7 mouse cellular contexts compared by ENCODE assay signal in the genomic region with DNA sequence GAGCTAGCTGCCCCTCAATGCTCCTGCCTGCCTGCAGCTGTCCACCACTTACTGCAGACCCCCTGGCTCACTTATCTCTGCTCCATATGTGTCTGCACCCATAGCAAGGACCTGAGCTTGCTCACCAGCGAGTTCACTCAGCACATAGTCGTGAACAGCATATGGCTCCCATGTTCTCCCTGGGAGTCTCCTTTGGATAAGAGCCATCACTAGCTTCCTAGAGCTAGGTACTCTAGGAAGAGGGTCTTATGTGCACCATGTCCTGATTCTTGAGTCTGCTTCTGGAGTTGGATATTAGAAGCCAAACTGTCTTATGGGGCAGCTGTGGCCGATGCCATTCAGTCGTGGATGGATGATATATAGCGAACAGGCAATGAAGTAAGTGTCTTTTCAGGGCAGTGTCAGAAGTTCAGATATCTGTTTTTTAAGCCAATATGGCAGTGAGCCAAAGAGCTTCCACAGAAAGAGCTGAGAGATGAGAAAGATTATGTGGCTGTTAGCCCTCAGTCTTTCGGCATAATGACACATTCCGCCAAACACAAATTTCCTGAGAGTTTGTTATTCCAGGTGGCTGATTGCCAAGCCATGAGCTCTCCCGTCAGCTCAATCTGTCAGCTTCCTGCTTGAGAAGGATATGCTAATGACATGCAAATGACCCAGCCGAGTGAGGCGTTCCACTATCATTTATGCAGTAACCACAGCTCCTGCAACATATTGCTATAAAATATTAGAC.
DNase-seq lines count a peak whose midpoint lies in the region; ATAC-seq lines count a peak whose summit lies in the region.

No protein-coding gene starts in this region.

- peak overlapping the region; percentile 78 for H3K27ac ChIP-seq in forebrain, embryonic 12.5 days
- H3K27ac ChIP-seq in hindbrain, embryonic 16.5 days (ENCODE audit: low read depth, low read length) = peak overlapping the region; percentile 59

- H3K27me3 ChIP-seq in forebrain, embryonic 12.5 days = no peaks in the 10 kb centered on the region
- H3K27me3 ChIP-seq in hindbrain, embryonic 16.5 days (replicated peaks; ENCODE audit: control insufficient read depth, insufficient read depth, low read length) = no peaks in the 10 kb centered on the region

- H3K4me1 ChIP-seq in forebrain, embryonic 12.5 days = peaks cover 24% of the 10 kb centered on the region
- peaks cover 22% of the 10 kb centered on the region for H3K4me1 ChIP-seq in hindbrain, embryonic 16.5 days (ENCODE audit: control insufficient read depth, insufficient read depth, low read depth, low read length)

- peak; percentile 45 for DNase-seq in 416B (ENCODE audit: low read depth)
- peak; percentile 66 for DNase-seq in MN1 (ENCODE audit: low spot score)
- peak; percentile 39 to 58 for DNase-seq in left cerebral cortex, adult 9 months (ENCODE audit: low spot score in 2 of 2)
- peak; percentile 37 for DNase-seq in retina, embryonic 14.5 days (ENCODE audit: low spot score)
- DNase-seq in urinary bladder, adult 2 months (ENCODE audit: low spot score) = no peak

- WGBS in forebrain, embryonic 12.5 days = 36% methylated on average over 10 of the region's 10 CpGs
- 20% methylated on average over 10 of the region's 10 CpGs for WGBS in hindbrain, embryonic 16.5 days

- ATAC-seq in forebrain, embryonic 12.5 days (ENCODE audit: low FRiP score) = peak; percentile 88
- peak; percentile 71 for ATAC-seq in hindbrain, embryonic 16.5 days

- no peaks in the 10 kb centered on the region for H3K9me3 ChIP-seq in forebrain, embryonic 12.5 days
- no peaks in the 10 kb centered on the region for H3K9me3 ChIP-seq in hindbrain, embryonic 16.5 days (ENCODE audit: control insufficient read depth, low read length)

- no peak overlapping the region for H3K9ac ChIP-seq in forebrain, embryonic 12.5 days
- no peak overlapping the region for H3K9ac ChIP-seq in hindbrain, embryonic 16.5 days (ENCODE audit: low read depth, low read length)

- H3K4me2 ChIP-seq in forebrain, embryonic 12.5 days = no peak overlapping the region
- no peak overlapping the region for H3K4me2 ChIP-seq in hindbrain, embryonic 16.5 days (ENCODE audit: low read length)

- H3K36me3 ChIP-seq in forebrain, embryonic 12.5 days (replicated peaks) = peaks cover 23% of the 10 kb centered on the region
- peaks cover 31% of the 10 kb centered on the region for H3K36me3 ChIP-seq in hindbrain, embryonic 16.5 days (ENCODE audit: control insufficient read depth, insufficient read depth, low read length)

- no peak overlapping the region for H3K4me3 ChIP-seq in forebrain, embryonic 12.5 days (replicated peaks)
- H3K4me3 ChIP-seq in hindbrain, embryonic 16.5 days (ENCODE audit: low read length) = no peak overlapping the region
